Mouse (Mus musculus): ENCODE measurements at regions not wholly inside any gene's neighbourhood (a gene's known extent, or its start where the extent isn't known, plus 50 kb on each side); places are given as distances from the start of the nearest gene placed in this dataset.

DNA sequence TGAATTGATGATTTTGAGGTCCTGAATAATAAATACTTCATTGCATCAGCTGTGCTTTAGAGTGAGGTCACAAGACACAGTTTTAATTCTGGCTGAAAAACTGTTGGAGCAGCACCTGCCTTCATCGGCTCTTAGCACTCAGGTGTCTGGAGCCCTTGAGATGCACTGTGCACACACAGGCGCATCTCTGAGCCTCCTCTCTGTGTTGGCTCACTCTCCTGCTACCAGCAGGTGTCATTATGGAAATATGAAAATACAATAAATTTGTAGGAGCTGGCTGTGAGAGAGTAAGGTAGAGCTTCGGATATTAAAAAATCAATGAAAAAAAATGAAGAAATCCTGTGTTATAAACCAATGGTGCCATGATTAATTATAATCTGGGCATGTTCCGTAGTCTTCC is 114.0 kb downstream of the Kcnrg start:
- no peak overlapping the region for H3K9ac ChIP-seq (ENCODE audit: low read length)
- no peak for ATAC-seq (ENCODE audit: insufficient number of reproducible peaks, low FRiP score, low TSS enrichment, low read depth)
- H3K4me3 ChIP-seq (ENCODE audit: low read depth, low read length): no peak overlapping the region
- H3K4me2 ChIP-seq (ENCODE audit: low read depth, severe bottlenecking): no peak overlapping the region
- H3K4me1 ChIP-seq (ENCODE audit: control insufficient read depth, insufficient read depth, low read length): no peaks in the 10 kb centered on the region
- no peak for DNase-seq (ENCODE audit: low spot score)
- H3K27me3 ChIP-seq (ENCODE audit: control insufficient read depth, insufficient read depth, low read length): no peaks in the 10 kb centered on the region
- WGBS: 92% methylated on average over 4 of the region's 4 CpGs
- H3K36me3 ChIP-seq (ENCODE audit: control insufficient read depth, insufficient read depth, low read length): no peaks in the 10 kb centered on the region
- no peaks in the 10 kb centered on the region for H3K9me3 ChIP-seq (ENCODE audit: control insufficient read depth, low read length)
- no peak overlapping the region for H3K27ac ChIP-seq (replicated peaks; ENCODE audit: low read depth, low read length)

DNA sequence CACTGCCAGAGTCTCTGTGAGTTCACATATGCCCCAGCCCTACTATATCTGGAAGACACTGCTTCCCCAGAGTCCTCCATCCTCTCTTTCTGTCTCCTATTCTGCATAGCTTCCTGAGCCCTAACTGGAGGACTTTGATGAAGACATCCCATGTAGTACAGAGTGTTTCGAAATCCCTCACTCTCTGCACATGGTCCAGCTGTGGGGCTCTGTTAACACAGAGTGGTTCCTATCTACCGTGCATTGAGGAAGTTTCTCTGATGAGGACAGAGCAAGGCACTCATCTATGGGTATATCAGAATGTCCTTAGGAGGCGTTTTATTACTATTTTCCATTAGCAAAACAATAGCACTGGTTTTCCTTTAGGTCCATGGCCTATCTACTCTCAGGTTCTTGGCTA is 117.7 kb downstream of the Kcnrg start:
- WGBS: 86% methylated on average over 3 of the region's 3 CpGs
- no peak for DNase-seq (ENCODE audit: low spot score)
- no peaks in the 10 kb centered on the region for H3K9me3 ChIP-seq (ENCODE audit: control insufficient read depth, low read length)
- H3K9ac ChIP-seq (ENCODE audit: low read length): no peak overlapping the region
- H3K36me3 ChIP-seq (ENCODE audit: control insufficient read depth, insufficient read depth, low read length): no peaks in the 10 kb centered on the region
- no peak overlapping the region for H3K4me2 ChIP-seq (ENCODE audit: low read depth, severe bottlenecking)
- 0 out of 2 replicates have a peak, but pooled peaks cover 7% of the 10 kb centered on the region for H3K4me1 ChIP-seq (ENCODE audit: control insufficient read depth, insufficient read depth, low read length)
- H3K27ac ChIP-seq (replicated peaks; ENCODE audit: low read depth, low read length): no peak overlapping the region
- H3K27me3 ChIP-seq (ENCODE audit: control insufficient read depth, insufficient read depth, low read length): no peaks in the 10 kb centered on the region
- ATAC-seq (ENCODE audit: insufficient number of reproducible peaks, low FRiP score, low TSS enrichment, low read depth): no peak
- no peak overlapping the region for H3K4me3 ChIP-seq (ENCODE audit: low read depth, low read length)

DNA sequence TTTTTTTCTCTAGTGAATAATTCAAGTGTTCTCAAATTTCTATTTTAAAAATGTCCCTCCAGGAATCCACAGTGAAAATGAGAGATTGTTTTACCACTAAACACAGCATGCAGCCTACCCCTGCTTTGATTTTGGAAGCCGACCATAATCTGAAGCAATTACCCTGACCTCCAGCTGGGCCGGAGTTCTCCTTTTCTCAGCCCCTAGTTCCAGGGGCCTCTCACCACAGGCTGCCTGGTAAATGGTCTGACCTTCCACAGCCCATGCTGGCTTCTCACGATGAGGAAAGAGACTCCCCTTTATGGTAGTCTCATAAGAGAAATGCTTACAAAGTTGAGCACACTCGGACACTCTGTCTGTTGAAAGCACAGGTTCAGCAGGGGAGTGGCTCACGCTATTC is 121.3 kb downstream of the Kcnrg start:
- ATAC-seq (ENCODE audit: insufficient number of reproducible peaks, low FRiP score, low TSS enrichment, low read depth) (no peak), DNase-seq (ENCODE audit: low spot score) (no peak)
- Histone ChIP-seq H3K9me3 (ENCODE audit: control insufficient read depth, low read length) (no peaks in the 10 kb centered on the region), H3K4me3 (ENCODE audit: low read depth, low read length) (no peak overlapping the region), H3K4me2 (ENCODE audit: low read depth, severe bottlenecking) (no peak overlapping the region), H3K27me3 (ENCODE audit: control insufficient read depth, insufficient read depth, low read length) (no peaks in the 10 kb centered on the region), H3K36me3 (ENCODE audit: control insufficient read depth, insufficient read depth, low read length) (no peaks in the 10 kb centered on the region), H3K4me1 (ENCODE audit: control insufficient read depth, insufficient read depth, low read length) (0 out of 2 replicates have a peak, but pooled peaks cover 7% of the 10 kb centered on the region), H3K27ac (replicated peaks; ENCODE audit: low read depth, low read length) (peak overlapping the region; percentile 47; the same call in 1 of the 2 replicates), H3K9ac (ENCODE audit: low read length) (no peak overlapping the region)
- WGBS: 22% methylated on average over 5 of the region's 5 CpGs

DNA sequence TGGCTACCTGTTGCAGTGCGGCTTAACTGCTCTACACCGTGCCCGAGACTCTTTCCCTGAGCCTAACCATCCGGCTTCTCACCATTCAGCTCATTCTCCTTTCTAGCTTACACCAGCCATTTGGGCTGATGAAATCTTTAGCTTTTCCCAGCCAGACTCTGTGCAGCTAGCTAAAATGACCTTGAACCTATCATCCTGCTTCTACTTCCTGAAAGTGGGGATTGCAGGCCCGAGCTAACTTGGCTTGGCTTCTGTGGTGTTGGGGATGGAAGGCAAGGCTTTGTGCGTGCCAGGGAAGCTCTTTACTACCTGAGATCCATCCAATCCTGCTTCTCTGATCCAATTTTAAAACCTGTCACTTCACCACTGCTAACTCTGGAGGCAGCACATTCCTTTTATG is 128.3 kb downstream of the Kcnrg start:
- no peaks in the 10 kb centered on the region for H3K27me3 ChIP-seq (ENCODE audit: control insufficient read depth, insufficient read depth, low read length)
- H3K9me3 ChIP-seq (ENCODE audit: control insufficient read depth, low read length): no peaks in the 10 kb centered on the region
- H3K27ac ChIP-seq (replicated peaks; ENCODE audit: low read depth, low read length): peak overlapping the region; percentile 81
- H3K4me2 ChIP-seq (ENCODE audit: low read depth, severe bottlenecking): no peak overlapping the region
- DNase-seq (ENCODE audit: low spot score) (no peak), ATAC-seq (ENCODE audit: insufficient number of reproducible peaks, low FRiP score, low TSS enrichment, low read depth) (no peak)
- 66% methylated on average over 6 of the region's 6 CpGs for WGBS
- peaks cover 14% of the 10 kb centered on the region; the same call in 1 of the 2 replicates for H3K4me1 ChIP-seq (ENCODE audit: control insufficient read depth, insufficient read depth, low read length)
- no peak overlapping the region for H3K9ac ChIP-seq (ENCODE audit: low read length)
- no peak overlapping the region for H3K4me3 ChIP-seq (ENCODE audit: low read depth, low read length)
- no peaks in the 10 kb centered on the region for H3K36me3 ChIP-seq (ENCODE audit: control insufficient read depth, insufficient read depth, low read length)

DNA sequence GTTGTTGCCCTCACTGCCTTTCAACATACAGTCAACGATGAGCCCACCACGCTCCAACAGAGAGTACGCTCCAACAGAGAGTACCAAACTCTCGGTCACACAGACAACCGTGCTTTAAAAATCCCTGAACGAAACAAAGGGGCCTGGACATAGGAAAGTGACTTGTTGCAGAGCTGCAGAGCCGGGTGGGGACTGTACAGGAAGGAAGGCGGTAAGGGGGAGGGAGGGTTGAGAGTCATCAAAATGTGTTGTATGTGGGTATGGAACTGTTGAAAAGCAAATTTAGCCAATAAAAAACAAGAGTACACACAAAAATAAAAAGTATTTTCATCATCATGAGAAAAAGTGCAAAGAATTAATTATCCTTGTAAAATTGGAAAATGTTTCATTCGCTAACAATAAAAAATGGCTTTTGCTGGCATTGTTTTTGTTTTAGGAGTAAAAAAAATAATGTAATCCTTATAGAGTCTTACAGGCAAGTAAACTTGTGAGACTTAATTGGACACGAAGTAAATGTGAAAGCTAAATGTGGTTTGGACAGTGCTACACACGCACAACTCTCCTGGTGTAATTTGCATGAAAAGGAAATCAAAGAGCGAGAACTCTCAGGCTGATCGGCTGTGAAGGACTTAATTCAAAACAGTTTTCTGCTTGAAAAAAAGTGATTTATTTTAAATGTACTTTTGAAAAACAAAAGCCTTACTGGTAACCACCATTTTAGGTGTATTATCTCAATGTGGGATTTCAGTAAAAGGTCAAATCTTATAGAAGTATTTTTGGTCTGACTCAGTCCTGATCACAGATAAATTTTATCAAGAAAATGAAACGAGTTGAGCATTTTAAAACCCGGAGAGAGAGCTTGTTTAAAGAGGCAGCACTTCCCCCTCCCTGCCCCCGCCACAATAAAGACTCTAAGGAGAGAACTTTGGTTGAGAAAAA is 129.4 kb downstream of the Kcnrg start:
- Histone ChIP-seq H3K27me3 (ENCODE audit: control insufficient read depth, insufficient read depth, low read length) (no peaks in the 10 kb centered on the region), H3K4me2 (ENCODE audit: low read depth, severe bottlenecking) (no peak overlapping the region), H3K9me3 (ENCODE audit: control insufficient read depth, low read length) (no peaks in the 10 kb centered on the region), H3K36me3 (ENCODE audit: control insufficient read depth, insufficient read depth, low read length) (no peaks in the 10 kb centered on the region), H3K4me3 (ENCODE audit: low read depth, low read length) (no peak overlapping the region), H3K4me1 (ENCODE audit: control insufficient read depth, insufficient read depth, low read length) (peaks cover 14% of the 10 kb centered on the region; the same call in 1 of the 2 replicates), H3K9ac (ENCODE audit: low read length) (no peak overlapping the region), H3K27ac (replicated peaks; ENCODE audit: low read depth, low read length) (peak overlapping the region; percentile 81)
- ATAC-seq (ENCODE audit: insufficient number of reproducible peaks, low FRiP score, low TSS enrichment, low read depth): no peak
- WGBS: 24% methylated on average over 16 of the region's 16 CpGs
- peak; percentile 55 for DNase-seq (ENCODE audit: low spot score)

DNA sequence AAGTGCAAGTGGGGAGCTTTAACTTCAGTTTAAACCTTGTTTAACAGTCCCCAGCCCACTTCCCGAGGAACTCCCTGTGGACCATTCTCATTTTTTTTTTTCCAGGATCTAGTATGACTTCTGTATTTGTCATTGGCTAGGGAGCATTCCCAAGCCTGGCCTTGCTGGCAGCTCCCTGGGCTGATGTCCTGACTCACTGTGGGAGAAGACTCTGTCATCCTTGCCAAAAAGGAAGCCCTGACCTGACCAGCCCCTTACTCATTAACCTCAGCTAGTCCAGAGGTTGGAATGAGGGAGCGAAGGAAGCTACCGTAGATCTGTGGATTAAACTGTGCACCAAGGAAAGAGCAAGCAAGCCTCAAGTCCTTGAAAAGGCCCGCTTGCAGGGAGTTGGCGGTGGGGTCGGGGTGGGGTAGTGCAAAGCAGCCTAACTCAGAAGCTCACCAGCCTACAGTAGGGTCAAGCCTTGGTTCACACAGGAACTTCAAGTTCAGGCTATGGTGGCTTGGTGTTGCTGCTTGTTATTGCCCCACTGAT is 130.3 kb downstream of the Kcnrg start:
- 71% methylated on average over 6 of the region's 6 CpGs for WGBS
- ATAC-seq (ENCODE audit: insufficient number of reproducible peaks, low FRiP score, low TSS enrichment, low read depth) (0 out of 2 replicates have a peak, but pooled peaks have one; percentile 13), DNase-seq (ENCODE audit: low spot score) (no peak)
- no peak overlapping the region for H3K9ac ChIP-seq (ENCODE audit: low read length)
- H3K27ac ChIP-seq (replicated peaks; ENCODE audit: low read depth, low read length): peak overlapping the region; percentile 76
- no peaks in the 10 kb centered on the region for H3K9me3 ChIP-seq (ENCODE audit: control insufficient read depth, low read length)
- H3K36me3 ChIP-seq (ENCODE audit: control insufficient read depth, insufficient read depth, low read length): no peaks in the 10 kb centered on the region
- H3K27me3 ChIP-seq (ENCODE audit: control insufficient read depth, insufficient read depth, low read length): no peaks in the 10 kb centered on the region
- no peak overlapping the region for H3K4me2 ChIP-seq (ENCODE audit: low read depth, severe bottlenecking)
- peaks cover 14% of the 10 kb centered on the region; the same call in 1 of the 2 replicates for H3K4me1 ChIP-seq (ENCODE audit: control insufficient read depth, insufficient read depth, low read length)
- no peak overlapping the region for H3K4me3 ChIP-seq (ENCODE audit: low read depth, low read length)

DNA sequence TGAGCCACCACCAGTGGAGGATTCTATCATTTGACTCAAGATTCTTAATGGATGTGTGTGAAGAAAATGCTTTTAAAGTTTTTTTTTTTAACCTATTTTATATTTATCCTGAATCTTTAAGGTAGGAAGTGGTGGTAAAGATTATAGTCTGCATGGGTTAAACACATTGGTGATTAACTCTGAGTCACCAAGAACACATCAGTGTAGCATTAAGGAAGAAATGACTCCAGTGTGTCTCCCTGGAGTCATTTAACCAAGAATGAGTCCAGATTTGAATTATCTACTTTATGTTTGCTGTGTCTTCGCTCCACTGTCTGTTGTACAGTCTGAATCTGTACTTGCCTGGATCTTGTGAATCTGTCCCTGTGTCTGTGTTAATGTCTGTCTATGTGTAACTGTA is 132.2 kb downstream of the Kcnrg start:
- no peak for DNase-seq (ENCODE audit: low spot score)
- Histone ChIP-seq H3K27ac (replicated peaks; ENCODE audit: low read depth, low read length) (no peak overlapping the region), H3K9me3 (ENCODE audit: control insufficient read depth, low read length) (no peaks in the 10 kb centered on the region), H3K4me2 (ENCODE audit: low read depth, severe bottlenecking) (no peak overlapping the region), H3K36me3 (ENCODE audit: control insufficient read depth, insufficient read depth, low read length) (no peaks in the 10 kb centered on the region), H3K27me3 (ENCODE audit: control insufficient read depth, insufficient read depth, low read length) (no peaks in the 10 kb centered on the region), H3K4me3 (ENCODE audit: low read depth, low read length) (no peak overlapping the region), H3K4me1 (ENCODE audit: control insufficient read depth, insufficient read depth, low read length) (peaks cover 14% of the 10 kb centered on the region; the same call in 1 of the 2 replicates), H3K9ac (ENCODE audit: low read length) (no peak overlapping the region)
- WGBS: 97% methylated on average over 1 of the region's 1 CpGs
- no peak for ATAC-seq (ENCODE audit: insufficient number of reproducible peaks, low FRiP score, low TSS enrichment, low read depth)

DNA sequence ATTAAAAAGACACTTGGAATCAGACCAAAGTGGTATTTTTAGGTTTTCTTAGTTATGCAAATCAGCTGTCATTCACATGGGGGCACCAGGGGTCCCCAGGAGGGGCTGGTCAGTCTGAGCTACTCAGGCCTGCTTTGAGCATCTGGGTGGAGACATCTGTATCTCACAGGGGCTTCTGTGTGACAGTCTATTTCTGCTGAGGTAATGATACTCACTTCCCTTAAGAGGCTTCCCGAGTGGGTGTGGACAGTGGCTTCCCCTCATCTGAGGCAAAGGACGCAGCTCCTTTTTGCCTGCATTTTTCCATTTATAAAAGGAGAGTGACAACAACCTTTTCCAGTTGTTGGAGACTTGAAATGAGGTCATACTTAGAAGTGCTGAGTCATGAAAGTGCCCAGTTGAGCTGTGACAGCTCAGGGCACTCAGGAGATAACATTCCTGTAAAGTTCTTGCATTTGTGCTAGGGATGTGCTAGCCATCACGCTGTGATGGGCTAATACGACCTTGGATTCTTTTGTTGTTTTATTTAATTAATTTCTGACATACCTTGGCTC is 136.7 kb downstream of the Kcnrg start:
- Histone ChIP-seq H3K36me3 (ENCODE audit: control insufficient read depth, insufficient read depth, low read length) (no peaks in the 10 kb centered on the region), H3K9ac (ENCODE audit: low read length) (no peak overlapping the region), H3K4me3 (ENCODE audit: low read depth, low read length) (no peak overlapping the region), H3K27me3 (ENCODE audit: control insufficient read depth, insufficient read depth, low read length) (no peaks in the 10 kb centered on the region), H3K27ac (replicated peaks; ENCODE audit: low read depth, low read length) (no peak overlapping the region), H3K4me2 (ENCODE audit: low read depth, severe bottlenecking) (no peak overlapping the region), H3K9me3 (ENCODE audit: control insufficient read depth, low read length) (no peaks in the 10 kb centered on the region), H3K4me1 (ENCODE audit: control insufficient read depth, insufficient read depth, low read length) (no peaks in the 10 kb centered on the region)
- no peak for ATAC-seq (ENCODE audit: insufficient number of reproducible peaks, low FRiP score, low TSS enrichment, low read depth)
- DNase-seq (ENCODE audit: low spot score): no peak
- WGBS: 54% methylated on average over 4 of the region's 4 CpGs

Data from limb, embryonic 11.5 days (tissue).